Mouse (Mus musculus) limb, embryonic 13.5 days (tissue): ENCODE results near the gene Gm28729. TPM values are rescaled to one million over a fixed set of nuclear protein-coding genes. Genes with fewer than 3 reads are reported as not detected.
A peak's percentile ranks its signal among the peaks of the same experiment; 100 is the strongest.
"Not testable (repeated sequence)": the region's sequence is repeated elsewhere in the genome, so short reads cannot be mapped to it uniquely, and the experiment has no call there.

Experiments
- ATAC-seq: fragments of 200-750 bp; cut with Nextera tagmentation; 2 replicates; pipeline ENCODE4 v1.8.0; 2017; ENCODE audit warnings: low read depth, moderate number of reproducible peaks, moderate TSS enrichment; ENCODE audit not compliant: low FRiP score
- H3K27ac ChIP-seq: fragments of 300-500 bp; sonication (generic); 2 replicates; pipeline ENCODE4 v1.5.1; 2015; ENCODE audit warnings: inconsistent platforms, mild to moderate bottlenecking, moderate library complexity
- H3K27me3 ChIP-seq: fragments of 300-500 bp; sonication (generic); 2 replicates; pipeline ENCODE4 v1.6.1; 2015; ENCODE audit warnings: mild to moderate bottlenecking, inconsistent platforms
- H3K36me3 ChIP-seq: fragments of 300-500 bp; sonication (generic); 2 replicates; pipeline ENCODE4 v1.6.1; 2015; ENCODE audit warnings: inconsistent platforms, mild to moderate bottlenecking, moderate library complexity
- H3K4me1 ChIP-seq: fragments of 300-500 bp; sonication (generic); 2 replicates; pipeline ENCODE4 v1.6.1; 2015; ENCODE audit warnings: inconsistent platforms
- H3K4me2 ChIP-seq: fragments of 300-500 bp; sonication (generic); replicated peaks from 2 replicates; pipeline ENCODE4 v1.6.1; 2015; ENCODE audit warnings: inconsistent platforms, mild to moderate bottlenecking, moderate library complexity
- H3K4me3 ChIP-seq: fragments of 300-500 bp; sonication (generic); 2 replicates; pipeline ENCODE4 v1.5.1; 2015; ENCODE audit warnings: moderate library complexity, mild to moderate bottlenecking, inconsistent platforms
- H3K9ac ChIP-seq: fragments of 300-500 bp; sonication (generic); 2 replicates; pipeline ENCODE4 v1.6.1; 2015; ENCODE audit warnings: mild to moderate bottlenecking, inconsistent platforms
- H3K9me3 ChIP-seq: fragments of 300-500 bp; sonication (generic); 2 replicates; pipeline ENCODE4 v1.6.1; 2016; ENCODE audit warnings: inconsistent platforms
- WGBS: fragments of 180-500 bp; shearing (Covaris S2); methylation state at CpG from one replicate; pipeline ENCODE4 v1.1.7; 2015; 5-methylcytosine and 5-hydroxymethylcytosine counted together
- polyA plus RNA-seq: library from polyadenylated mRNA; unstranded; fragments of >200 nt; fragmentation: Nextera tagmentation; extraction: Ambion mirVana; gene quantifications from 2 replicates; pipeline ENCODE4 v1.2.1, GENCODE M21; 2015

Gm28729 gene
- polyA plus RNA-seq, 1 experiment from 2014 or later, result 0.14 TPM

- H3K4me1 ChIP-seq, result no peaks in the 10 kb centered on the region
- no peaks in the 10 kb centered on the region for H3K9me3 ChIP-seq
- no peaks in the 10 kb centered on the region for H3K36me3 ChIP-seq
- H3K4me3 ChIP-seq, result no peak overlapping the region
- no peak for ATAC-seq
- 53% methylated on average over 3 of the region's 3 CpGs for WGBS
- H3K4me2 ChIP-seq, result no peak overlapping the region
- no peaks in the 10 kb centered on the region for H3K27me3 ChIP-seq
- no peak overlapping the region for H3K27ac ChIP-seq
- no peak overlapping the region for H3K9ac ChIP-seq
These were observed 8.3 kb downstream of the Gm28729 start for GRCm38 (mm10) chr9:96516806-96517205.

GRCm38 (mm10) chr9:96515737-96516136 lies 9.3 kb downstream of the Gm28729 start:
- no peak overlapping the region for H3K27ac ChIP-seq
- no peak overlapping the region for H3K4me3 ChIP-seq
- H3K27me3 ChIP-seq, result no peaks in the 10 kb centered on the region
- ATAC-seq, result no peak
- no peaks in the 10 kb centered on the region for H3K4me1 ChIP-seq
- H3K9ac ChIP-seq, result no peak overlapping the region
- H3K36me3 ChIP-seq, result no peaks in the 10 kb centered on the region
- H3K4me2 ChIP-seq, result no peak overlapping the region
- 92% methylated on average over 5 of the region's 5 CpGs for WGBS
- no peaks in the 10 kb centered on the region for H3K9me3 ChIP-seq

- WGBS, result 82% methylated on average over 5 of the region's 5 CpGs
- Histone ChIP-seq H3K27me3 (no peaks in the 10 kb centered on the region), H3K9me3 (no peaks in the 10 kb centered on the region), H3K27ac (no peak overlapping the region), H3K9ac (no peak overlapping the region), H3K4me1 (no peaks in the 10 kb centered on the region), H3K4me3 (no peak overlapping the region), H3K36me3 (no peaks in the 10 kb centered on the region), H3K4me2 (no peak overlapping the region)
- ATAC-seq, result no peak
These were observed 10.8 kb downstream of the Gm28729 start for GRCm38 (mm10) chr9:96514278-96514677.

- H3K4me3 ChIP-seq, result no peak overlapping the region
- H3K9ac ChIP-seq, result no peak overlapping the region
- no peaks in the 10 kb centered on the region for H3K9me3 ChIP-seq
- H3K4me2 ChIP-seq, result peak overlapping the region; percentile 39
- H3K27me3 ChIP-seq, result no peaks in the 10 kb centered on the region
- H3K4me1 ChIP-seq, result peaks cover 19% of the 10 kb centered on the region
- H3K36me3 ChIP-seq, result no peaks in the 10 kb centered on the region
- WGBS, result 27% methylated on average over 10 of the region's 10 CpGs
- peak; percentile 72 for ATAC-seq
- no peak overlapping the region for H3K27ac ChIP-seq
These were observed 19.0 kb downstream of the Gm28729 start for GRCm38 (mm10) chr9:96506011-96506498.

GRCm38 (mm10) chr9:96505156-96505555 lies 19.9 kb downstream of the Gm28729 start:
- 77% methylated on average over 4 of the region's 4 CpGs for WGBS
- Histone ChIP-seq H3K4me3 (no peak overlapping the region), H3K4me2 (no peak overlapping the region), H3K9ac (no peak overlapping the region), H3K36me3 (no peaks in the 10 kb centered on the region), H3K27ac (no peak overlapping the region), H3K9me3 (no peaks in the 10 kb centered on the region), H3K27me3 (no peaks in the 10 kb centered on the region), H3K4me1 (peaks cover 19% of the 10 kb centered on the region)
- no peak for ATAC-seq

- Histone ChIP-seq H3K4me1 (peaks cover 19% of the 10 kb centered on the region), H3K9me3 (peaks cover under 1% of the 10 kb centered on the region; the same call in 1 of the 2 replicates), H3K9ac (no peak overlapping the region), H3K4me2 (peak overlapping the region; percentile 16; the same call in 1 of the 2 replicates), H3K36me3 (no peaks in the 10 kb centered on the region), H3K27me3 (no peaks in the 10 kb centered on the region), H3K4me3 (no peak overlapping the region), H3K27ac (no peak overlapping the region)
- ATAC-seq, result no peak
- WGBS, result 47% methylated on average over 17 of the region's 17 CpGs
These were observed 20.8 kb downstream of the Gm28729 start for GRCm38 (mm10) chr9:96504116-96504895.

GRCm38 (mm10) chr9:96502856-96503610 lies 22.0 kb downstream of the Gm28729 start:
- no peaks in the 10 kb centered on the region for H3K36me3 ChIP-seq
- no peak for ATAC-seq
- H3K27me3 ChIP-seq, result no peaks in the 10 kb centered on the region
- peaks cover 10% of the 10 kb centered on the region; the same call in 1 of the 2 replicates for H3K9me3 ChIP-seq
- 68% methylated on average over 6 of the region's 6 CpGs for WGBS
- no peak overlapping the region; the same call in 1 of the 2 replicates for H3K27ac ChIP-seq
- H3K4me3 ChIP-seq, result no peak overlapping the region
- no peak overlapping the region for H3K4me2 ChIP-seq
- peaks cover 19% of the 10 kb centered on the region for H3K4me1 ChIP-seq
- H3K9ac ChIP-seq, result no peak overlapping the region

- Histone ChIP-seq H3K4me1 (peaks cover 18% of the 10 kb centered on the region), H3K9ac (no peak overlapping the region), H3K9me3 (peaks cover 10% of the 10 kb centered on the region; the same call in 1 of the 2 replicates), H3K4me3 (no peak overlapping the region), H3K27ac (no peak overlapping the region; the same call in 1 of the 2 replicates), H3K27me3 (no peaks in the 10 kb centered on the region), H3K4me2 (no peak overlapping the region), H3K36me3 (no peaks in the 10 kb centered on the region)
- 58% methylated on average over 7 of the region's 7 CpGs for WGBS
- ATAC-seq, result no peak
These were observed 23.8 kb downstream of the Gm28729 start for GRCm38 (mm10) chr9:96501217-96501616.

- peak overlapping the region; percentile 55 for H3K4me2 ChIP-seq
- H3K4me1 ChIP-seq, result peaks cover 13% of the 10 kb centered on the region
- H3K9me3 ChIP-seq, result no peaks in the 10 kb centered on the region
- no peaks in the 10 kb centered on the region for H3K27me3 ChIP-seq
- 0 out of 2 replicates have a peak overlapping the region, but pooled peaks have one; percentile 22 for H3K4me3 ChIP-seq
- 7% methylated on average over 3 of the region's 3 CpGs for WGBS
- no peak overlapping the region for H3K27ac ChIP-seq
- peak; percentile 54 for ATAC-seq
- H3K36me3 ChIP-seq, result no peaks in the 10 kb centered on the region
- H3K9ac ChIP-seq, result no peak overlapping the region
These were observed 31.9 kb downstream of the Gm28729 start for GRCm38 (mm10) chr9:96493212-96493611.

- Histone ChIP-seq H3K9ac (no peak overlapping the region), H3K4me2 (no peak overlapping the region), H3K36me3 (no peaks in the 10 kb centered on the region), H3K9me3 (no peaks in the 10 kb centered on the region), H3K27ac (no peak overlapping the region), H3K4me1 (peaks cover 13% of the 10 kb centered on the region), H3K4me3 (no peak overlapping the region), H3K27me3 (no peaks in the 10 kb centered on the region)
- ATAC-seq, result no peak
- WGBS, result 42% methylated on average over 12 of the region's 12 CpGs
These were observed 33.3 kb downstream of the Gm28729 start for GRCm38 (mm10) chr9:96491810-96492209.

- H3K4me3 ChIP-seq, ATAC-seq, H3K4me2 ChIP-seq, H3K36me3 ChIP-seq, H3K27me3 ChIP-seq, H3K4me1 ChIP-seq, H3K9ac ChIP-seq, H3K9me3 ChIP-seq, H3K27ac ChIP-seq: not testable (repeated sequence)
- WGBS, result 97% methylated on average over 5 of the region's 5 CpGs
These were observed 37.2 kb downstream of the Gm28729 start for GRCm38 (mm10) chr9:96487869-96488268.

- no peaks in the 10 kb centered on the region for H3K4me1 ChIP-seq
- WGBS, result 46% methylated on average over 2 of the region's 2 CpGs
- ATAC-seq, result no peak
These were observed 41.4 kb downstream of the Gm28729 start for GRCm38 (mm10) chr9:96483648-96484047.

More at GRCm38 (mm10) chr9:96483648-96484047, 41.4 kb downstream of the Gm28729 start:
- no peak overlapping the region for H3K9ac ChIP-seq
- no peak overlapping the region for H3K4me2 ChIP-seq
- no peaks in the 10 kb centered on the region for H3K9me3 ChIP-seq
- H3K27ac ChIP-seq, result no peak overlapping the region
- H3K27me3 ChIP-seq, result no peaks in the 10 kb centered on the region
- no peaks in the 10 kb centered on the region for H3K36me3 ChIP-seq
- H3K4me3 ChIP-seq, result no peak overlapping the region
